Mouse (Mus musculus) inflammation-experienced regulatory T-cells, adult 6 months (primary cell): Measurements from ENCODE around the gene Mterf2. TPM values are rescaled to one million over a fixed set of nuclear protein-coding genes. Genes with fewer than 3 reads are reported as not detected.
A peak's percentile ranks its signal among the peaks of the same experiment; 100 is the strongest.

ENCODE experiments used
- ATAC-seq: one replicate; pipeline ENCODE4 v1.8.0; 2017
- polyA plus RNA-seq, 3 experiments: library from polyadenylated mRNA; unstranded; fragments of 100-300 nt; shearing (Covaris generic); gene quantifications; one replicate each; pipeline ENCODE4 v1.2.1; 2017

Mterf2 gene
- polyA plus RNA-seq = 10 to 100 TPM; 16.1 to 25.0 (median 19.9) TPM

- peak; percentile 100 for ATAC-seq
These were observed at the start of gene Mterf2 for GRCm38 (mm10) chr10:85127395-85128287. Mterf2 (minus strand) TSS chr10:85128027.

GRCm38 (mm10) chr10:85176640-85177039 is 48.8 kb upstream of the Mterf2 start:
- ATAC-seq = no peak

GRCm38 (mm10) chr10:85165306-85165705 is 37.5 kb upstream of the Mterf2 start:
- no peak for ATAC-seq

GRCm38 (mm10) chr10:85164791-85165190 is 37.0 kb upstream of the Mterf2 start:
- ATAC-seq = no peak

- ATAC-seq = peak; percentile 88
These were observed 34.0 kb upstream of the Mterf2 start for GRCm38 (mm10) chr10:85161745-85162351.

- no peak for ATAC-seq
These were observed 32.3 kb upstream of the Mterf2 start for GRCm38 (mm10) chr10:85159989-85160619.

GRCm38 (mm10) chr10:85157451-85157850 is 29.6 kb upstream of the Mterf2 start:
- no peak for ATAC-seq

GRCm38 (mm10) chr10:85154195-85154594 is 26.4 kb upstream of the Mterf2 start:
- peak; percentile 74 for ATAC-seq

- ATAC-seq = no peak
These were observed 21.4 kb upstream of the Mterf2 start for GRCm38 (mm10) chr10:85149226-85149625.

GRCm38 (mm10) chr10:85146282-85146681 is 18.5 kb upstream of the Mterf2 start:
- ATAC-seq = no peak

GRCm38 (mm10) chr10:85141465-85141864 is 13.6 kb upstream of the Mterf2 start:
- no peak for ATAC-seq

GRCm38 (mm10) chr10:85136573-85136972 is 8.7 kb upstream of the Mterf2 start:
- no peak for ATAC-seq

GRCm38 (mm10) chr10:85128453-85128852 is 626 bp upstream of the Mterf2 start:
- ATAC-seq = peak; percentile 19

GRCm38 (mm10) chr10:85125184-85125583 is 2.6 kb downstream of the Mterf2 start:
- ATAC-seq = no peak

- no peak for ATAC-seq
These were observed 13.4 kb downstream of the Mterf2 start for GRCm38 (mm10) chr10:85114409-85114808.

GRCm38 (mm10) chr10:85103085-85103885 is 24.5 kb downstream of the Mterf2 start:
- ATAC-seq = no peak

- peak; percentile 73 for ATAC-seq
These were observed 25.4 kb downstream of the Mterf2 start, which contains the start of the genes Fhl4 and Tmem263 for GRCm38 (mm10) chr10:85102247-85103084. Fhl4 (minus strand) TSS chr10:85102495. Tmem263 (plus strand) TSS chr10:85102627.

GRCm38 (mm10) chr10:85101841-85102240 is 26.0 kb downstream of the Mterf2 start:
- peak; percentile 34 for ATAC-seq

GRCm38 (mm10) chr10:85071605-85072152 is 56.1 kb downstream of the Mterf2 start:
- ATAC-seq = no peak
